ENCODE assay signal across 18 mouse cellular contexts in the genomic region with DNA sequence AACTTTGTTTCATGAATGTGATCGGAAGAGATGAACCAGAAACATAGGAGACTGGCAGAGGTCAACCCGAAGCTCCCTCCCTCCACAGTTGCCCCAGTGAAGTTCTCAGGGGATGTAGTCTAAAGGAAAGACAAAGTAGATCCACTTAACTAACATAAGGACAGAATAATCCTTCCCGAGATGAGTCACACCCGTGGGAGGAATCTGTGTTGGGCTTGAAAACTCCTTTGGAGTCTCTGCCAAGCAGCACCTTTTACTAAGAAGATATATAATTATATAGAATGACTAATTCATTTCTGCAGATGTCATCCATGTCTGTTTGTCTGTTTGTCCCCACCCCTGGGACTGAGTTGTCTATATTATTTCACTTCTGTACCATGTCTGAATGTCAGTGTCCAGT. TPM values are rescaled to one million over a fixed set of nuclear protein-coding genes. Genes with fewer than 3 reads are reported as not detected.
DNase-seq lines count a peak whose midpoint lies in the region.
"Had no signal": no experiment of that assay in that cellular context is flagged by ENCODE, and none has a peak within 500 bp of the region (broad histone marks: within the 10 kb centered on the region; RNA-seq: fewer than 3 reads in every experiment).

No protein-coding gene starts in this region.

- DNase-seq in heart, adult 11 months, result peak; percentile 51
- DNase-seq in heart, postnatal 4 days, result no peak
- peak; percentile 88 for DNase-seq in right cerebral cortex, adult 18-20 months
- DNase-seq in right cerebral cortex, postnatal 14 days, result no peak
- DNase-seq in left cerebral cortex, postnatal 14 days (ENCODE audit: low spot score in 2 of 2), result peak; percentile 52 to 70
- peak; percentile 90 for DNase-seq in telencephalon, adult 2 months (ENCODE audit: low read depth, low spot score)
- DNase-seq in cerebellum, adult 11-12 months, result no peak
- DNase-seq in urinary bladder, postnatal 25 days (ENCODE audit: low spot score), result no peak
- DNase-seq: cerebellum, adult 8-10 months; gastrocnemius, adult 2 months; heart, postnatal 14 days; kidney, adult 9 months; kidney, postnatal 4 days; lung, adult 2 months; midbrain, embryonic 14.5 days; spleen, adult 18-20 months; thymus, postnatal 4 days had no signal

- intact Hi-C loops in left cerebral cortex, postnatal 14 days (cut with DNase I), result no loop called here

RNA-seq across cellular contexts. Expression of gene Pde1a, which starts 59.1 kb away (rescaled TPM):
- 10 to 100 TPM; 12.2 to 13.6 TPM for total RNA-seq in heart, postnatal 4 days (2021)
- 100 to 1,000 TPM; 123 to 133 TPM for total RNA-seq in left cerebral cortex, postnatal 14 days (2021)
- total RNA-seq: MEL had no signal

Comparison
In these comparisons a context has a peak if more than half of its experiments do, and no peak if none do; other contexts are left out.
1. DNase-seq: peak in heart, adult 11 months (single experiment), right cerebral cortex, adult 18-20 months (single experiment), left cerebral cortex, postnatal 14 days (2 of 2) and telencephalon, adult 2 months (single experiment); none in heart, postnatal 4 days (single experiment), right cerebral cortex, postnatal 14 days (single experiment), cerebellum, adult 11-12 months (single experiment) and urinary bladder, postnatal 25 days (single experiment).
2. RNA of gene Pde1a, which starts 59.1 kb away (total RNA-seq): 123 to 133 TPM in left cerebral cortex, postnatal 14 days; 12.2 to 13.6 TPM in heart, postnatal 4 days; every median in the first group is over 4 times any median in the second.